Mouse (Mus musculus) testis, adult 2 months (tissue): ENCODE measurements at regions not wholly inside any gene's neighbourhood (a gene's known extent, or its start where the extent isn't known, plus 50 kb on each side); places are given as distances from the start of the nearest gene placed in this dataset.

Source experiments
- CTCF ChIP-seq: fragments of 200-500 bp; IDR thresholded peaks from 2 replicates; pipeline ENCODE4 v1.5.1; 2012; ENCODE audit warnings: low read depth, mild to moderate bottlenecking, inconsistent platforms, low read length, moderate library complexity; ENCODE audit not compliant: control insufficient read depth, insufficient read depth, insufficient replicate concordance
- POLR2A ChIP-seq: fragments of 200-500 bp; IDR thresholded peaks from 2 replicates; pipeline ENCODE4 v1.6.1; 2012; ENCODE audit warnings: low read depth, mild to moderate bottlenecking, inconsistent platforms, low read length, moderate library complexity; ENCODE audit not compliant: control insufficient read depth

DNA sequence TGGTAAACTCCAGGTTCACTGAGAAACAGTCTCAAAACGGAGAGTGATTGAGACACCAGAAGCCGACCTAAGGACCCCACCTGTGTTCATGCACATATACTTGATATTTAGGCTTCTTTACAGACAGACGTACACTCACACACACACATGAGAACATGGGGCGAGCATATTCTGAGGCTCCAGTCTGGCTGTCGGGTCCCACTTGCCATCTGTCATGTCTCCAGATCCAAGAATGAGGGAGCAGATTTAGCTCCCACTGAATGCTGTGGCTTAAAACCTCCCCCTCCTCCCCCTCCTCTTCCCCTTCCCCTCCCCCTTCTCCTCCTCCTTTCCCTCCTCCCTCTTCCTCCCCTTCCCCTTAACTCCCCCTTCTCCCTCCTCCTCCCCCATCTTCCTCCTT lies 167.5 kb downstream of the Sh3bp4 start:
- TF ChIP-seq POLR2A = no peak
- no peak for TF ChIP-seq CTCF
